Comparison of ENCODE assay signal across 13 mouse cellular contexts in the genomic region with DNA sequence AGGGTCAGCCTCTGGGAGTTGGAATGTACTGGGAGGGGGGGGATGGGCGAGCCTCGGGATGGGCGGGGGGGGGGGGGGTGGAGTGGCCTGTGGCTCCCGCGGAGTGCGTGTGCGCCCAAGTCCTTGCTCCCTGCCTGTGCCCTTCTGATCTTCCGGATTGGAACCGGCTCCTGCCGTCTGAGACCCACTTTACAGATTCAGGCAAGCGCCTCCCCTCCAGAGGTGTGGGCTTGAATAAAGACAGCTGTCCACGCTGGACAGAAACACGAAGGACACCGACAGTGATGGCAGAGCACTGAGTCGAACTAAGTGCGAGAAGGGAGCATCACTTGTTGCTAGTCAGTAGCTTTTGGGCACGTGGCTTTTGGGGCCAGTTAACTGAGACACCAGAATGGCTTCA.
DNase-seq lines count a peak whose midpoint lies in the region; ATAC-seq lines count a peak whose summit lies in the region.
"Had no signal": no experiment of that assay in that cellular context is flagged by ENCODE, and none has a peak within 500 bp of the region (broad histone marks: within the 10 kb centered on the region; RNA-seq: fewer than 3 reads in every experiment).

No protein-coding gene starts in this region.

- H3K27ac ChIP-seq in heart, embryonic 12.5 days (ENCODE audit: poor library complexity, severe bottlenecking) = no peak overlapping the region
- H3K27ac ChIP-seq in embryonic facial prominence, embryonic 10.5 days (replicated peaks) = no peak overlapping the region
- no peak overlapping the region for H3K27ac ChIP-seq in hindbrain, embryonic 14.5 days
- H3K27ac ChIP-seq in midbrain, embryonic 10.5 days (replicated peaks) = no peak overlapping the region
- H3K27ac ChIP-seq: liver, embryonic 14.5 days had no signal

- peaks cover 10% of the 10 kb centered on the region; the same call in 1 of the 2 replicates for H3K4me1 ChIP-seq in heart, embryonic 12.5 days (replicated peaks)
- peaks cover 12% of the 10 kb centered on the region for H3K4me1 ChIP-seq in embryonic facial prominence, embryonic 10.5 days
- H3K4me1 ChIP-seq in hindbrain, embryonic 14.5 days (replicated peaks; ENCODE audit: control insufficient read depth, insufficient read depth, low read length) = no peaks in the 10 kb centered on the region
- H3K4me1 ChIP-seq in midbrain, embryonic 10.5 days = peaks cover 14% of the 10 kb centered on the region

- 11% methylated on average over 15 of the region's 17 CpGs for WGBS in heart, embryonic 12.5 days
- 6% methylated on average over 16 of the region's 17 CpGs for WGBS in embryonic facial prominence, embryonic 10.5 days
- WGBS in hindbrain, embryonic 14.5 days = 7% methylated on average over 14 of the region's 17 CpGs
- WGBS in midbrain, embryonic 10.5 days = 3% methylated on average over 16 of the region's 17 CpGs

- DNase-seq in heart, postnatal 14 days = no peak
- peak; percentile 33 for DNase-seq in embryonic facial prominence, embryonic 10.5 days (ENCODE audit: low spot score)
- DNase-seq in hindbrain, embryonic 14.5 days (ENCODE audit: low spot score) = no peak
- no peak for DNase-seq in midbrain, embryonic 10.5 days (ENCODE audit: low spot score)
- DNase-seq in left cerebral cortex, adult 9 months (ENCODE audit: low spot score in 2 of 2) = no peak
- DNase-seq in gastrocnemius, adult 18-20 months (ENCODE audit: low spot score) = no peak
- DNase-seq: right cerebral cortex, postnatal 25 days; thymus, postnatal 4 days had no signal

- intact Hi-C loops in heart, postnatal 14 days (cut with DNase I) = no loop called here

- H3K4me3 ChIP-seq in heart, embryonic 12.5 days = peak overlapping the region; percentile 37
- peak overlapping the region; percentile 40 for H3K4me3 ChIP-seq in embryonic facial prominence, embryonic 10.5 days
- no peak overlapping the region for H3K4me3 ChIP-seq in hindbrain, embryonic 14.5 days (replicated peaks; ENCODE audit: low read length)
- H3K4me3 ChIP-seq in midbrain, embryonic 10.5 days = peak overlapping the region; percentile 42
- H3K4me3 ChIP-seq: myocyte had no signal

- H3K27me3 ChIP-seq in heart, embryonic 12.5 days (replicated peaks) = peaks cover 40% of the 10 kb centered on the region
- H3K27me3 ChIP-seq in embryonic facial prominence, embryonic 10.5 days (replicated peaks; ENCODE audit: low read depth, poor library complexity, severe bottlenecking) = peaks cover 50% of the 10 kb centered on the region
- peaks cover 52% of the 10 kb centered on the region for H3K27me3 ChIP-seq in hindbrain, embryonic 14.5 days (ENCODE audit: control insufficient read depth, insufficient read depth, low read length)
- H3K27me3 ChIP-seq in midbrain, embryonic 10.5 days (ENCODE audit: low read depth, poor library complexity, severe bottlenecking) = peaks cover 49% of the 10 kb centered on the region

- peak overlapping the region; percentile 78 for H3K4me2 ChIP-seq in heart, embryonic 12.5 days
- H3K4me2 ChIP-seq in hindbrain, embryonic 14.5 days (replicated peaks) = peak overlapping the region; percentile 16; the same call in 1 of the 2 replicates

- no peaks in the 10 kb centered on the region for H3K9me3 ChIP-seq in heart, embryonic 12.5 days (replicated peaks)
- H3K9me3 ChIP-seq in embryonic facial prominence, embryonic 10.5 days = no peaks in the 10 kb centered on the region
- H3K9me3 ChIP-seq in hindbrain, embryonic 14.5 days (ENCODE audit: control insufficient read depth, low read length) = no peaks in the 10 kb centered on the region
- H3K9me3 ChIP-seq in midbrain, embryonic 10.5 days (replicated peaks) = no peaks in the 10 kb centered on the region

- H3K9ac ChIP-seq in heart, embryonic 12.5 days = peak overlapping the region; percentile 64; the same call in 1 of the 2 replicates
- H3K9ac ChIP-seq in hindbrain, embryonic 14.5 days = no peak overlapping the region
- H3K9ac ChIP-seq: liver, embryonic 14.5 days had no signal

- no peaks in the 10 kb centered on the region for H3K36me3 ChIP-seq in heart, embryonic 12.5 days
- no peaks in the 10 kb centered on the region for H3K36me3 ChIP-seq in embryonic facial prominence, embryonic 10.5 days (replicated peaks)
- no peaks in the 10 kb centered on the region for H3K36me3 ChIP-seq in hindbrain, embryonic 14.5 days (replicated peaks; ENCODE audit: control insufficient read depth, insufficient read depth)
- no peaks in the 10 kb centered on the region for H3K36me3 ChIP-seq in midbrain, embryonic 10.5 days

- ATAC-seq in heart, embryonic 12.5 days (ENCODE audit: insufficient number of reproducible peaks, low FRiP score) = no peak
- ATAC-seq in hindbrain, embryonic 14.5 days (ENCODE audit: low FRiP score) = no peak
- ATAC-seq in cerebellum, adult (ENCODE audit: insufficient number of reproducible peaks, low FRiP score, low TSS enrichment) = no peak
- ATAC-seq: CD4-positive, CD25-positive, alpha-beta regulatory T cell, adult 4 months had no signal
